Mouse (Mus musculus): Measurements from ENCODE around the gene Tbc1d19.

DNA sequence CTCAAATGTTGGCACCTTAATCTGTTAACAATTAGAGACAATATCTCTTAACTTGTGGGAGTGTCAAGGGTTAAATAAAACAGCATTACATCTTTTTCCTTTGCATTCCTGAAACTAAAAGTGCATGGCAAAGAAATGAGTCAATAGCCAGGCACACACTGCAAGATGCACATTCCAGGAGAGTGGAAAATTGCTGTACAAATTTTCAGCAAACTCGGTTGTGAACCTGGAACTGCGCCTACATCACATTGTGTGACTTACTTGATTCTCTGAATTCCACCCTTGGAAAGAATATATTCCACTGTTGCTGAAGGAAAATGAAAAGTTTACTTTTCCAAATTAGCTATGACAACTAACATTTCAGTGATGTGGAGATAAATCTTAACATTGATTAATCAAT is 8.0 kb upstream of the Tbc1d19 start:
- TF ChIP-seq CTCF (IDR thresholded peaks at IDR 0.05; ENCODE audit: control insufficient read depth, insufficient read depth, low read length) (no peak), POLR2A (IDR thresholded peaks at IDR 0.05; ENCODE audit: borderline replicate concordance, control insufficient read depth, low read depth, low read length) (no peak)

All from bone marrow, adult 2 months (tissue).